Mouse (Mus musculus) ES-Bruce4 (cell line): Measurements from ENCODE around the gene Erich2.

ENCODE experiments used
- CTCF ChIP-seq: IDR thresholded peaks from one replicate; pipeline ENCODE4 v1.8.1; 2011; ENCODE audit warnings: low read depth, low read length
- EP300 ChIP-seq: IDR thresholded peaks from 2 replicates; pipeline ENCODE4 v1.6.1; 2011; ENCODE audit warnings: low read depth, low read length; ENCODE audit not compliant: insufficient read depth
- POLR2A ChIP-seq: IDR thresholded peaks from one replicate; pipeline ENCODE4 v1.8.1; 2011; ENCODE audit warnings: low read length; ENCODE audit not compliant: insufficient read depth

GRCm38 (mm10) chr2:70508496-70508895 lies at the start of gene Erich2:
- no peak for TF ChIP-seq POLR2A
- TF ChIP-seq CTCF, result no peak
- no peak for TF ChIP-seq EP300
